Mouse (Mus musculus) MN1 (cell line): ENCODE measurements around the gene Lhcgr.

Experiments used
- DNase-seq: peaks from one replicate; pipeline ENCODE4 v3.0.0-alpha.2; 2016; ENCODE audit warnings: low spot score

Gene Lhcgr

GRCm38 (mm10) chr17:88703112-88703511 lies 88.7 kb downstream of the Lhcgr start:
- DNase-seq, result no peak

GRCm38 (mm10) chr17:88702345-88702744 lies 89.4 kb downstream of the Lhcgr start:
- DNase-seq, result no peak

- no peak for DNase-seq
Observed at GRCm38 (mm10) chr17:88700901-88701300, 90.9 kb downstream of the Lhcgr start.

DNA sequence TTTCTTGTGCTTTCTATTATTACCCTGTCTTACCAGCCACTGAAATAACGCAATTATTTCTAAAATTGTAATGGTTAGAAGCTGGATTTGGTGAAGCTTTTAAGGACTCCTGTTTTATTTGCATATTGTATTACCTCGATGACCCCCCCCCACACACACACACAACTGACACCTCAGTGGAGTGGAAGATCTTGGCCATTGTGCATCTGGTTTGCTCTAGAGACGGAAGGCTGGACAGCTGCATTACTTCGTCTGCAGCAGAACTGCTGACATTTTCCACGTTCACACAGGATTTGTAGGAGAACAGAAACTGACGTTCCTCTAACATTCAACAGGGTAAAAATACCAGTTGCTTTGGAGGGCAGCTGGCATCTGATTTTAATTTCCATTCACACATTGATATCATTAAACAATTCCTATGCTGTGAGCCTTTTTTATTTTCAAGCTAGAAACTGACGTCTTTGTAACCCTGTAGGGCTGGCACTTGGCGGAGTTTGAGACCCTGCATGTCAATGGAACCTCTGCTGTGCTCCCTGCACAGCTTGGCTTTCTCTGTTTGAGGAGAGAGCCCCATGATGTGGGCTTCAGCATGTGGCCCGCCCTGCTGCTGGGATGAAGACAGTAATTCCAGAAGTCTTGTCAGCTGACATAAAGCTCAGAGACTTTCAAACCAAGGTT lies 95.0 kb downstream of the Lhcgr start:
- DNase-seq, result no peak

GRCm38 (mm10) chr17:88688226-88688625 lies 103.6 kb downstream of the Lhcgr start:
- DNase-seq, result no peak

GRCm38 (mm10) chr17:88675310-88676309 lies 116.2 kb downstream of the Lhcgr start:
- DNase-seq, result no peak

DNA sequence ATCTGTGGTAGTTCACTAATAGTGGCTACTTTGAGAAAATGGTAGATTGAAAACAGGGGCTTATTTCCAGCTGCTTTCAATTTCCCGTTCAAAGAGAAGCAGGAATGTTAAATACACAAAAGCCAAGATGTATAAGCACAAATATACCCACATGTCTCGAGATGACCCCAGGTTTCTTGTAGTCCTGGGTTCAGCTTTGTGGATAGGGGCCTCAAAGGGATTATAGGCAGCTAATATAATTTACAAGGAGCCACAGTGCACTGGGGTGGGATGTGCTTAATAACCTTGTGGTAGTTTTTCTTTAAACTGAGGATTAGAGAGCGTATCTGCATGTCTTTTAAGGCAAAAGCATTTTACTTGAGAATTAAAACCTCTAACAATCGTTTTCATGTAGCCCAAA lies 121.0 kb downstream of the Lhcgr start:
- DNase-seq, result no peak

GRCm38 (mm10) chr17:88669921-88670320 lies 121.9 kb downstream of the Lhcgr start:
- DNase-seq, result no peak

GRCm38 (mm10) chr17:88668452-88668851 lies 123.3 kb downstream of the Lhcgr start, which contains the start of gene Gtf2a1l:
TSS of gene Gtf2a1l (plus strand) at chr17:88668660.
- DNase-seq, result no peak
